Mouse (Mus musculus) neural tube, embryonic 13.5 days (tissue): ENCODE data around the gene B4galt3. TPM values are rescaled to one million over a fixed set of nuclear protein-coding genes. Genes with fewer than 3 reads are reported as not detected.
"Not testable (repeated sequence)": the region's sequence is repeated elsewhere in the genome, so short reads cannot be mapped to it uniquely, and the experiment has no call there.

ENCODE experiments used
- ATAC-seq: fragments of 200-750 bp; cut with Nextera tagmentation; 2 replicates; pipeline ENCODE4 v1.8.0; 2017; ENCODE audit warnings: low read depth, mild to moderate bottlenecking, moderate TSS enrichment, moderate library complexity
- H3K27ac ChIP-seq: fragments of 300-500 bp; sonication (generic); replicated peaks from 2 replicates; pipeline ENCODE4 v1.5.1; 2015; ENCODE audit warnings: moderate library complexity, mild to moderate bottlenecking, inconsistent platforms
- H3K27me3 ChIP-seq: fragments of 300-500 bp; sonication (generic); 2 replicates; pipeline ENCODE4 v1.6.1; 2015; ENCODE audit warnings: mild to moderate bottlenecking, inconsistent platforms
- H3K36me3 ChIP-seq: fragments of 300-500 bp; sonication (generic); 2 replicates; pipeline ENCODE4 v1.6.1; 2015; ENCODE audit warnings: mild to moderate bottlenecking, inconsistent platforms
- H3K4me1 ChIP-seq: fragments of 300-500 bp; sonication (generic); replicated peaks from 2 replicates; pipeline ENCODE4 v1.6.1; 2015; ENCODE audit warnings: inconsistent platforms
- H3K4me2 ChIP-seq: fragments of 300-500 bp; sonication (generic); 2 replicates; pipeline ENCODE4 v1.6.1; 2015; ENCODE audit warnings: inconsistent platforms, mild to moderate bottlenecking, moderate library complexity
- H3K4me3 ChIP-seq: fragments of 300-500 bp; sonication (generic); 2 replicates; pipeline ENCODE4 v1.5.1; 2015; ENCODE audit warnings: mild to moderate bottlenecking, inconsistent platforms
- H3K9ac ChIP-seq: fragments of 300-500 bp; sonication (generic); 2 replicates; pipeline ENCODE4 v1.6.1; 2015; ENCODE audit warnings: moderate library complexity, mild to moderate bottlenecking, inconsistent platforms
- H3K9me3 ChIP-seq: fragments of 300-500 bp; sonication (generic); 2 replicates; pipeline ENCODE4 v1.6.1; 2016; ENCODE audit warnings: inconsistent platforms
- WGBS: fragments of 180-500 bp; shearing (Covaris S2); methylation state at CpG from one replicate; pipeline ENCODE4 v1.1.7; 2015; 5-methylcytosine and 5-hydroxymethylcytosine counted together
- polyA plus RNA-seq: library from polyadenylated mRNA; unstranded; fragments of >200 nt; fragmentation: Nextera tagmentation; extraction: Ambion mirVana; gene quantifications from 2 replicates; pipeline ENCODE4 v1.2.1, GENCODE M21; 2015

The B4galt3 gene
- polyA plus RNA-seq, 1 experiment from 2014 or later = 97.8 TPM

DNA sequence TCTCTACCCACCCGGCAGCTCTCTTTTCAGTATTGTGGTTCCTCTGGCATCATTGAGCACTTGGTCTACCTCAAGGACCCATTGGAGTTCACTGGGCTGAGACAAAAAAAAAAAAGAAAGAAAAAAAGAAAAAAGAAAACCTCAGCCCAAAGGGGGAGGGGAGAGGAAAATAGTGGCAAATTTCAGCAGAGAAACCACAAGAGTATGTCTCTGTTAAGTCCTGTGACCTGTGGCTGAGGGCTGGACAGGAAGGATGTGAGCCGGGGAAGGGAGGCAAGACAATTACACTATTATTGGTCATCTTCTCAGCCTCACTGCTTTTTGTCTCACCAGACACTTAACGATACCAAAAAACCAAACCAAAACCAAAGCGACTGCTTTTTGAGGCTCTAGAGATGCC lies 38.3 kb upstream of the B4galt3 start:
- Histone ChIP-seq H3K27ac (no peak overlapping the region), H3K4me1 (no peaks in the 10 kb centered on the region), H3K9me3 (no peaks in the 10 kb centered on the region), H3K4me3 (no peak overlapping the region), H3K36me3 (peaks cover 38% of the 10 kb centered on the region), H3K27me3 (no peaks in the 10 kb centered on the region), H3K4me2 (no peak overlapping the region), H3K9ac (no peak overlapping the region)
- 76% methylated on average over 4 of the region's 4 CpGs for WGBS
- ATAC-seq = no peak

GRCm38 (mm10) chr1:171232348-171232747 lies 37.8 kb upstream of the B4galt3 start:
- no peaks in the 10 kb centered on the region for H3K27me3 ChIP-seq
- WGBS = 88% methylated on average over 5 of the region's 5 CpGs
- no peak for ATAC-seq

DNA sequence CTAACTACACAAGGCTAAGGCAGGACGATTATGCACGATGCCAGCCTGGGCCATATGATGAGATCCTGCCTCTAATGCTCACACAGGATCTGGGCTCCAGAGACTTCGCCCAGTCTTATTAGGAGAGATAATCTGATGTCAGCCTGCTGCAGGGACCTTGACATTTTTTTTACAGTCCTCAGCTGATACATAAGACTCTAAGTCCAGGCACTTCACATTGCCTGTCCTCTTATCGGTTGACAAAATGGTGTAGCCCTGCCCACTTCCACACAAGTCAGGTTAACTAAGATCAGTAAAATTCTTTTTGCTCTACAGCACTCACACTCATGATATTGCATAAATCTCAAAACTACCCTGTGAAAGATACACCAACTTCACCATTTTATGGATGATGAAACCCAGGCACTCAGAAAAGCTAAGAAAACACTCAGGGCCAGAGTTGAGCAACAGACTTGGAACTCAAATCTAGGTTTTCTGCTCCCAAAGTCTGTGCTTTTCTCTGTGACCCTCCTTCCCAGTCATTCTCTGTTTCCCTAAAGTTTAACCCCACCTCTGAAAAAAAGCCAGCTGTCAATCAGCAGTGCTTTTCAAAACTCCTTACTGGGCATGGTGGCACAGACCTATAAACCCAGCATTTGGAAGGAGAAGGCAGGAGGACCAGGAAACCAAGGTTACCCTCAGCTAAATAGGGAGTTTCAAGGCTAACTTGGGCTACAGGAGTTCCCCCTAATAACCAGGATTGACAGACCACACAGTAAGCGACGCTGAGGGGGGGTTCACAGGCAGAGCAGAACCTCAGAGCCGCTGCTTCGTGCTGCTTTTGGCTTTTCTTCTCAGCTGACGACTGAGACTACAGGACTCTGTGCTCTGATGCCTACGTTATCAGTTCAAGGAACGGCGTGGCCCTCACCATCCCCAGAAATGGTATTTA lies 37.1 kb upstream of the B4galt3 start:
- no peak overlapping the region for H3K4me3 ChIP-seq
- no peaks in the 10 kb centered on the region for H3K27me3 ChIP-seq
- H3K4me1 ChIP-seq = no peaks in the 10 kb centered on the region
- ATAC-seq = no peak
- H3K27ac ChIP-seq = no peak overlapping the region
- H3K9ac ChIP-seq = no peak overlapping the region
- WGBS = 87% methylated on average over 12 of the region's 12 CpGs
- no peaks in the 10 kb centered on the region for H3K9me3 ChIP-seq
- peaks cover 50% of the 10 kb centered on the region for H3K36me3 ChIP-seq
- no peak overlapping the region for H3K4me2 ChIP-seq

More at GRCm38 (mm10) chr1:171232348-171232747, 37.8 kb upstream of the B4galt3 start:
- H3K4me3 ChIP-seq = no peak overlapping the region
- H3K4me2 ChIP-seq = no peak overlapping the region
- no peak overlapping the region for H3K9ac ChIP-seq
- H3K9me3 ChIP-seq = no peaks in the 10 kb centered on the region
- no peaks in the 10 kb centered on the region for H3K4me1 ChIP-seq
- H3K27ac ChIP-seq = no peak overlapping the region
- peaks cover 43% of the 10 kb centered on the region for H3K36me3 ChIP-seq

- no peak within 1 kb of the TSS for H3K27ac ChIP-seq
- no peak within 1 kb of the TSS for H3K9ac ChIP-seq
- 93% methylated on average over 14 of the region's 14 CpGs for WGBS
- H3K27me3 ChIP-seq = no peaks in the 10 kb centered on the region
- ATAC-seq = no peak
- H3K4me1 ChIP-seq = no peaks in the 10 kb centered on the region
- H3K9me3 ChIP-seq = no peaks in the 10 kb centered on the region
- H3K4me2 ChIP-seq = no peak within 1 kb of the TSS
- H3K4me3 ChIP-seq = no peak within 1 kb of the TSS
- H3K36me3 ChIP-seq = peaks cover 60% of the 10 kb centered on the region
Measured at GRCm38 (mm10) chr1:171234126-171234525, 36.0 kb upstream of the B4galt3 start, which contains the start of gene Fcer1g. Gene Fcer1g, minus strand, starts transcription at chr1:171234365.

DNA sequence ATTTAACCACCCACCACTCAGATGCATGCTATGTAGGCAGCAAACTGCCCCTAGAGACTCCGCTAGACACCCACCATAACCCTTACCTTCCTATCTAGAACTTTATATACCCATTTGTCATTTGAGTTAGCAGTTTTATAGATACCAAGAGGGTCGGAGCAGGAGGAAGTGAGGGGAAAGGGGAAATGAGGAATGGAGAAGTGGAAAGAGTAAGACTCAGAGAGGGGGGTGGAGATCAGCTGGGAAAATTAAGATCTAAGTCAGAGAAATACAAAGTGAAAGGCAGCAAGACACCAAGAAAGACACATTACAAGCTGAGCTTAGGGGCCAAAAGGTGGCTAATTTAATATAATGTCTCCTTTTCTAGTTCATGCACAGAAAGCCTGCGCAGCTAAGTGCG lies 35.6 kb upstream of the B4galt3 start:
- H3K4me3 ChIP-seq = no peak overlapping the region
- H3K9ac ChIP-seq = no peak overlapping the region
- H3K4me1 ChIP-seq = no peaks in the 10 kb centered on the region
- H3K27me3 ChIP-seq = no peaks in the 10 kb centered on the region
- WGBS = 87% methylated on average over 4 of the region's 4 CpGs
- no peak overlapping the region for H3K27ac ChIP-seq
- ATAC-seq = no peak
- H3K9me3 ChIP-seq = no peaks in the 10 kb centered on the region
- no peak overlapping the region for H3K4me2 ChIP-seq
- peaks cover 64% of the 10 kb centered on the region for H3K36me3 ChIP-seq

- Histone ChIP-seq H3K27me3 (no peaks in the 10 kb centered on the region), H3K9ac (no peak overlapping the region), H3K27ac (no peak overlapping the region), H3K4me2 (no peak overlapping the region), H3K36me3 (peaks cover 76% of the 10 kb centered on the region), H3K9me3 (no peaks in the 10 kb centered on the region), H3K4me3 (no peak overlapping the region), H3K4me1 (no peaks in the 10 kb centered on the region)
- 93% methylated on average over 4 of the region's 4 CpGs for WGBS
- no peak for ATAC-seq
Measured at GRCm38 (mm10) chr1:171235791-171236190, 34.3 kb upstream of the B4galt3 start.

GRCm38 (mm10) chr1:171237438-171237837 lies 32.7 kb upstream of the B4galt3 start:
- no peaks in the 10 kb centered on the region for H3K4me1 ChIP-seq
- H3K27ac ChIP-seq = no peak overlapping the region
- H3K4me2 ChIP-seq = no peak overlapping the region
- no peak overlapping the region for H3K9ac ChIP-seq
- WGBS = 89% methylated on average over 6 of the region's 6 CpGs
- no peak overlapping the region for H3K4me3 ChIP-seq
- peaks cover 91% of the 10 kb centered on the region for H3K36me3 ChIP-seq
- H3K9me3 ChIP-seq = no peaks in the 10 kb centered on the region
- no peak for ATAC-seq
- H3K27me3 ChIP-seq = no peaks in the 10 kb centered on the region

DNA sequence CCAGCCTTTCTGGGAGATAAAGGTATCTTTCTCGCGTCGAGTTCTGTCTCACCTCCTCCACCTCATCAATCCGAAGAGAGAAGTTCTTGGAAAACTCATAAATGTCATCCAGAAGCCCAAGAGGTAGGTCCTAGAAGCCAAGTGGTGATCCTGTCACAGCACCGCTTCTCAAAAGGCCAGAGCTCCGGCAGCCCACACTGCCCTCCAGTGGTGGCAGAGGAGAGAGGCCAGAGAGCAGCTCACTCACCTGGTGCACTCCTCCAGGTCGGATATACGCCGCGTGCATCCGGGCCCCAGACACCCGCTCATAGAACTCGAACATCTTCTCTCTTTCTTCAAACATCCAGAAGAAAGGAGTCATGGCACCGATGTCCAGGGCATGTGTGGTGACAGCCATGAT lies 31.7 kb upstream of the B4galt3 start:
- H3K4me3 ChIP-seq = no peak overlapping the region
- H3K4me2 ChIP-seq = no peak overlapping the region
- H3K9me3 ChIP-seq = no peaks in the 10 kb centered on the region
- H3K27me3 ChIP-seq = no peaks in the 10 kb centered on the region
- peaks cover 97% of the 10 kb centered on the region for H3K36me3 ChIP-seq
- no peak overlapping the region for H3K27ac ChIP-seq
- WGBS = 69% methylated on average over 14 of the region's 14 CpGs
- ATAC-seq = no peak
- no peaks in the 10 kb centered on the region for H3K4me1 ChIP-seq
- H3K9ac ChIP-seq = no peak overlapping the region

GRCm38 (mm10) chr1:171239992-171240744 lies 30.0 kb upstream of the B4galt3 start:
- 87% methylated on average over 15 of the region's 15 CpGs for WGBS
- Histone ChIP-seq H3K9me3 (no peaks in the 10 kb centered on the region), H3K27me3 (no peaks in the 10 kb centered on the region), H3K4me1 (peaks cover 4% of the 10 kb centered on the region; the same call in 1 of the 2 replicates), H3K36me3 (peaks cover 94% of the 10 kb centered on the region), H3K27ac (no peak overlapping the region), H3K9ac (no peak overlapping the region), H3K4me2 (no peak overlapping the region), H3K4me3 (no peak overlapping the region)
- ATAC-seq = no peak

DNA sequence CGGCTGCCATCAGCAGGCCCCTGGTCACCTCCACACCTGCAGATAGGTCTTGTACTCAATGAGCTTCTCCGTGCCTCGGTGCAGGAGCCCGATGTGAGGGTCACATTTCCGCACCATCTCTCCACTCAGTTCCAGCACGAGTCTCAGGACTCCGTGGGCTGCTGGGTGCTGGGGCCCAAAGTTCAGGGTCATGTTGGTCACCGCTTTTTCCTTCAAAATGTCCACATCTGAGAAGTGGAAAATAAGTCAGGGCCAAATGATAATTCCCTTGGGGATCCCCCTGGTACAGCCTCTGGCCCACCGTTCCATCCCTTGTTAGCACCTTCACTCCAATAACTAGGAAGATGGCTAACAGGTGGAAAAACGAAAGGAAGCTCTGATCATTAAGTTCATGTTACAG lies 29.2 kb upstream of the B4galt3 start:
- Histone ChIP-seq H3K4me3 (no peak overlapping the region), H3K27ac (no peak overlapping the region), H3K27me3 (no peaks in the 10 kb centered on the region), H3K4me2 (no peak overlapping the region), H3K4me1 (peaks cover 10% of the 10 kb centered on the region), H3K9ac (no peak overlapping the region), H3K36me3 (peaks cover 92% of the 10 kb centered on the region), H3K9me3 (no peaks in the 10 kb centered on the region)
- 95% methylated on average over 10 of the region's 10 CpGs for WGBS
- ATAC-seq = no peak

DNA sequence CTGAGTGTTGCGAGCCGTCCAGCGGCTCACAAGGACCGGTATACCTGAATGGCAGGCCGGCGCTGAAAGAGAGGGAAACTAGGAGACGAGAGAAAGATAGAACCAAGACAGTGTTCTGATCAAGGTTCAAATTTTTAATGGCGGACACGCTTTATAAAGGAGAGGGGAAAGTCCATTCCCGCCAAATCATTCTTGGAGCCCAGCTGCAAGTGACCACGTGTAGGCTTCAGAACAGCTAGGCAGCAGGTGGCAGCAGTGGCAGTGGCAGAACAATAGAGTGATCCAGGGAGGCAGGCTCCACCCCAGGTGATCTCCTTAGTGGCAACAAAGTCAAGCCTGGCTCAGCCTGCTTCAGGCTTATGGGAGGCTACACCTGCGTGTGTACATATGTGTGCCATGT lies 28.2 kb upstream of the B4galt3 start:
- peaks cover 81% of the 10 kb centered on the region for H3K36me3 ChIP-seq
- H3K9ac ChIP-seq, H3K4me2 ChIP-seq, H3K27ac ChIP-seq, H3K27me3 ChIP-seq, H3K4me3 ChIP-seq, ATAC-seq, H3K9me3 ChIP-seq: not testable (repeated sequence)
- WGBS = 83% methylated on average over 12 of the region's 12 CpGs
- H3K4me1 ChIP-seq = peaks cover 16% of the 10 kb centered on the region

GRCm38 (mm10) chr1:171245353-171245752 lies 24.8 kb upstream of the B4galt3 start:
- H3K4me2 ChIP-seq = no peak overlapping the region
- H3K4me1 ChIP-seq = peaks cover 45% of the 10 kb centered on the region
- no peak overlapping the region for H3K27ac ChIP-seq
- no peaks in the 10 kb centered on the region for H3K27me3 ChIP-seq
- no peak overlapping the region for H3K9ac ChIP-seq
- no peaks in the 10 kb centered on the region for H3K9me3 ChIP-seq
- H3K36me3 ChIP-seq = peaks cover 48% of the 10 kb centered on the region
- no peak for ATAC-seq
- 94% methylated on average over 8 of the region's 8 CpGs for WGBS
- H3K4me3 ChIP-seq = no peak overlapping the region
